Mouse (Mus musculus) limb, embryonic 14.5 days (tissue): ENCODE measurements at regions not wholly inside any gene's neighbourhood (a gene's known extent, or its start where the extent isn't known, plus 50 kb on each side); places are given as distances from the start of the nearest gene placed in this dataset.
A peak's percentile ranks its signal among the peaks of the same experiment; 100 is the strongest.

Experiments
- ATAC-seq: fragments of 200-750 bp; cut with Nextera tagmentation; 2 replicates; pipeline ENCODE4 v1.8.0; 2017; ENCODE audit warnings: low read depth, moderate number of reproducible peaks, moderate TSS enrichment; ENCODE audit not compliant: low FRiP score
- DNase-seq: peaks from one replicate; pipeline ENCODE4 v3.0.0-alpha.2; 2015; ENCODE audit warnings: low spot score
- H3K27ac ChIP-seq: fragments of 300-500 bp; sonication (generic); replicated peaks from 2 replicates; pipeline ENCODE4 v1.5.1; 2014; ENCODE audit warnings: low read depth, mild to moderate bottlenecking, low read length, moderate library complexity, mixed read lengths
- H3K27me3 ChIP-seq: fragments of 300-500 bp; sonication (generic); 2 replicates; pipeline ENCODE4 v1.6.1; 2014; ENCODE audit warnings: low read length, mixed read lengths; ENCODE audit not compliant: control insufficient read depth, insufficient read depth
- H3K36me3 ChIP-seq: fragments of 300-500 bp; sonication (generic); 2 replicates; pipeline ENCODE4 v1.6.1; 2014; ENCODE audit warnings: mild to moderate bottlenecking, low read length, moderate library complexity, mixed read lengths; ENCODE audit not compliant: control insufficient read depth, insufficient read depth
- H3K4me1 ChIP-seq: fragments of 300-500 bp; sonication (generic); 2 replicates; pipeline ENCODE4 v1.6.1; 2014; ENCODE audit warnings: antibody characterized with exemption, low read length, mixed read lengths; ENCODE audit not compliant: control insufficient read depth, insufficient read depth
- H3K4me2 ChIP-seq: fragments of 300-500 bp; sonication (generic); replicated peaks from 2 replicates; pipeline ENCODE4 v1.6.1; 2014; ENCODE audit warnings: low read depth, mild to moderate bottlenecking, low read length, moderate library complexity; ENCODE audit not compliant: severe bottlenecking
- H3K4me3 ChIP-seq: fragments of 300-500 bp; sonication (generic); replicated peaks from 2 replicates; pipeline ENCODE4 v1.5.1; 2014; ENCODE audit warnings: low read length
- H3K9ac ChIP-seq: fragments of 300-500 bp; sonication (generic); 2 replicates; pipeline ENCODE4 v1.6.1; 2014; ENCODE audit warnings: mild to moderate bottlenecking, low read depth, low read length, moderate library complexity; ENCODE audit not compliant: severe bottlenecking
- H3K9me3 ChIP-seq: fragments of 300-500 bp; sonication (generic); 2 replicates; pipeline ENCODE4 v1.6.1; 2016; ENCODE audit warnings: low read length; ENCODE audit not compliant: control insufficient read depth
- POLR2A ChIP-seq: fragments of 200-500 bp; IDR thresholded peaks from 2 replicates; pipeline ENCODE4 v1.8.0; 2012; ENCODE audit warnings: inconsistent platforms, mild to moderate bottlenecking, moderate library complexity, borderline replicate concordance; ENCODE audit not compliant: insufficient read depth, insufficient read length; ENCODE audit errors: extremely low read depth
- WGBS: fragments of 180-500 bp; shearing (Covaris S2); extraction: QIAGEN DNeasy Blood & Tissue Kit; methylation state at CpG from one replicate; pipeline ENCODE4 v1.1.7; 2014; 5-methylcytosine and 5-hydroxymethylcytosine counted together

GRCm38 (mm10) chr13:83076611-83077010, 427.2 kb upstream of the Mef2c start:
- ATAC-seq (0 out of 2 replicates have a peak, but pooled peaks have one; percentile 44), DNase-seq (peak; percentile 5)
- Histone ChIP-seq H3K27ac (no peak overlapping the region), H3K4me3 (no peak overlapping the region), H3K4me1 (no peaks in the 10 kb centered on the region), H3K9ac (no peak overlapping the region), H3K27me3 (no peaks in the 10 kb centered on the region), H3K36me3 (no peaks in the 10 kb centered on the region), H3K9me3 (no peaks in the 10 kb centered on the region), H3K4me2 (no peak overlapping the region)
- no peak for TF ChIP-seq POLR2A
- 74% methylated on average over 2 of the region's 2 CpGs for WGBS

- Histone ChIP-seq H3K9ac (no peak overlapping the region), H3K27me3 (no peaks in the 10 kb centered on the region), H3K36me3 (no peaks in the 10 kb centered on the region), H3K9me3 (no peaks in the 10 kb centered on the region), H3K4me1 (no peaks in the 10 kb centered on the region), H3K4me2 (no peak overlapping the region), H3K4me3 (no peak overlapping the region), H3K27ac (no peak overlapping the region)
- ATAC-seq, result no peak
- 79% methylated on average over 1 of the region's 1 CpGs for WGBS
- TF ChIP-seq POLR2A, result no peak
- DNase-seq, result no peak
Observed at GRCm38 (mm10) chr13:83077085-83077484, 426.7 kb upstream of the Mef2c start.

- ATAC-seq, result no peak
- 70% methylated on average over 1 of the region's 1 CpGs for whole genome bisulfite sequencing
Observed at GRCm38 (mm10) chr13:83079291-83079690, 424.5 kb upstream of the Mef2c start.

GRCm38 (mm10) chr13:83084948-83085347, 418.9 kb upstream of the Mef2c start:
- Histone ChIP-seq H3K9me3 (no peaks in the 10 kb centered on the region), H3K9ac (no peak overlapping the region), H3K27ac (no peak overlapping the region), H3K4me3 (no peak overlapping the region), H3K27me3 (no peaks in the 10 kb centered on the region), H3K36me3 (no peaks in the 10 kb centered on the region), H3K4me1 (no peaks in the 10 kb centered on the region), H3K4me2 (no peak overlapping the region)
- ATAC-seq (no peak), DNase-seq (no peak)
- no peak for TF ChIP-seq POLR2A
- WGBS, result 83% methylated on average over 3 of the region's 3 CpGs

More at GRCm38 (mm10) chr13:83079291-83079690, 424.5 kb upstream of the Mef2c start:
- H3K27me3 ChIP-seq, result no peaks in the 10 kb centered on the region
- no peak overlapping the region for H3K27ac ChIP-seq
- H3K4me3 ChIP-seq, result no peak overlapping the region
- H3K9me3 ChIP-seq, result no peaks in the 10 kb centered on the region
- DNase-seq, result no peak
- no peak overlapping the region for H3K4me2 ChIP-seq
- no peaks in the 10 kb centered on the region for H3K36me3 ChIP-seq
- H3K9ac ChIP-seq, result no peak overlapping the region
- no peak for TF ChIP-seq POLR2A
- no peaks in the 10 kb centered on the region for H3K4me1 ChIP-seq

GRCm38 (mm10) chr13:83099908-83100307, 403.9 kb upstream of the Mef2c start:
- ATAC-seq, result no peak
- WGBS, result 53% methylated on average over 1 of the region's 1 CpGs
- TF ChIP-seq POLR2A, result no peak
- Histone ChIP-seq H3K4me3 (no peak overlapping the region), H3K27ac (no peak overlapping the region), H3K4me1 (no peaks in the 10 kb centered on the region), H3K4me2 (no peak overlapping the region), H3K27me3 (no peaks in the 10 kb centered on the region), H3K9me3 (no peaks in the 10 kb centered on the region), H3K9ac (no peak overlapping the region), H3K36me3 (no peaks in the 10 kb centered on the region)
- DNase-seq, result no peak

GRCm38 (mm10) chr13:83110610-83111009, 393.2 kb upstream of the Mef2c start:
- H3K9ac ChIP-seq, result no peak overlapping the region
- H3K4me2 ChIP-seq, result no peak overlapping the region
- ATAC-seq (no peak), DNase-seq (no peak)
- H3K27ac ChIP-seq, result no peak overlapping the region
- no peak overlapping the region for H3K4me3 ChIP-seq
- H3K36me3 ChIP-seq, result no peaks in the 10 kb centered on the region
- 69% methylated on average over 3 of the region's 3 CpGs for WGBS
- H3K9me3 ChIP-seq, result no peaks in the 10 kb centered on the region
- no peak for TF ChIP-seq POLR2A
- H3K27me3 ChIP-seq, result no peaks in the 10 kb centered on the region
- no peaks in the 10 kb centered on the region for H3K4me1 ChIP-seq
